Mouse (Mus musculus): Measurements from ENCODE around the gene Lst1.

- no peak for TF ChIP-seq GATA1 (IDR thresholded peaks at IDR 0.05; ENCODE audit: borderline replicate concordance, low read length)
- no peak for TF ChIP-seq FLI1 (IDR thresholded peaks at IDR 0.05; ENCODE audit: low read length)
Observed at GRCm38 (mm10) chr17:35158850-35159593, 29.2 kb downstream of the Lst1 start.

Data from megakaryocyte, embryonic 14.5 days (primary cell).